14 mouse cellular contexts compared by ENCODE assay signal in the genomic region with DNA sequence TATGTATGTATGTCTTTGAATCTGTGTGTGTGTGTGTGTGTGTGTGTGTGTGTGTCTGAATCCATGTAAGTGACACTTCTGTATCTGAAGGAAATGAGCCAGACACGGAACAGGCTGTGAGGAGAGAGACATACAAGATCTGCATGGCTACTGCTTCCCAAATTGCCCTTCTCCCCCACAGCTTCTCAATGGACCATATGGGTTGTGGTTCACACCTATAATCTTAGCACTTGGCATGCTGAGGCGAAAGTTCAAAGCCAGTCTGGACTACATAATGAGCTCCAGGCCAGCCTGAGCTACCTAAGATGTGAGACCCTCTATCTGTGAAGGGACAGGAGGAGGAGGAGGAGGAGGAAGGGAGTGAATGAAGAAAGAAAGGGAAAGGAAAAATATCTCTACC. TPM values are rescaled to one million over a fixed set of nuclear protein-coding genes. Genes with fewer than 3 reads are reported as not detected.
A peak's percentile ranks its signal among the peaks of the same experiment; 100 is the strongest.
DNase-seq lines count a peak whose midpoint lies in the region; ATAC-seq and TF ChIP-seq lines count a peak whose summit lies in the region.
"Had no signal": no experiment of that assay in that cellular context is flagged by ENCODE, and none has a peak within 500 bp of the region (broad histone marks: within the 10 kb centered on the region; RNA-seq: fewer than 3 reads in every experiment).

No protein-coding gene starts in this region.

- DNase-seq in forebrain, embryonic 14.5 days (ENCODE audit: low spot score): peak; percentile 67
- no peak for DNase-seq in forebrain, embryonic 11.5 days (ENCODE audit: low spot score)
- DNase-seq in midbrain, postnatal 0 days (ENCODE audit: low spot score): peak; percentile 14
- DNase-seq in liver: no peak

- H3K9ac ChIP-seq in forebrain, embryonic 14.5 days (ENCODE audit: low read length): no peak overlapping the region
- H3K9ac ChIP-seq in forebrain, embryonic 11.5 days (ENCODE audit: low read length): no peak overlapping the region
- H3K9ac ChIP-seq in midbrain, postnatal 0 days (replicated peaks; ENCODE audit: low read length, poor library complexity, severe bottlenecking): no peak overlapping the region
- H3K9ac ChIP-seq in midbrain, embryonic 15.5 days: no peak overlapping the region
- H3K9ac ChIP-seq in forebrain, embryonic 16.5 days (replicated peaks; ENCODE audit: low read depth, low read length): no peak overlapping the region
- no peak overlapping the region for H3K9ac ChIP-seq in intestine, embryonic 15.5 days
- H3K9ac ChIP-seq: embryonic facial prominence, embryonic 12.5 days; embryonic facial prominence, embryonic 15.5 days; hindbrain, embryonic 13.5 days had no signal

- no peaks in the 10 kb centered on the region for H3K9me3 ChIP-seq in forebrain, embryonic 14.5 days (replicated peaks; ENCODE audit: control insufficient read depth, low read length)
- no peaks in the 10 kb centered on the region for H3K9me3 ChIP-seq in forebrain, embryonic 11.5 days (ENCODE audit: control insufficient read depth, low read length)
- H3K9me3 ChIP-seq in midbrain, postnatal 0 days (ENCODE audit: low read length): no peaks in the 10 kb centered on the region
- no peaks in the 10 kb centered on the region for H3K9me3 ChIP-seq in midbrain, embryonic 15.5 days
- H3K9me3 ChIP-seq in forebrain, embryonic 16.5 days (ENCODE audit: control insufficient read depth, low read length): peaks cover 2% of the 10 kb centered on the region; the same call in 1 of the 2 replicates
- H3K9me3 ChIP-seq in intestine, embryonic 15.5 days: no peaks in the 10 kb centered on the region
- H3K9me3 ChIP-seq: embryonic facial prominence, embryonic 12.5 days; embryonic facial prominence, embryonic 15.5 days; heart, embryonic 10.5 days; hindbrain, embryonic 13.5 days had no signal

- peak; percentile 75 for ATAC-seq in forebrain, embryonic 14.5 days
- ATAC-seq in forebrain, embryonic 11.5 days (replicated peaks; ENCODE audit: low FRiP score): no peak
- no peak for ATAC-seq in midbrain, postnatal 0 days (ENCODE audit: low FRiP score)
- no peak for ATAC-seq in midbrain, embryonic 15.5 days (replicated peaks)
- peak; percentile 61 for ATAC-seq in forebrain, embryonic 16.5 days
- ATAC-seq in intestine, embryonic 15.5 days: no peak
- ATAC-seq: hindbrain, embryonic 16.5 days; intestine, postnatal 0 days had no signal

- H3K27me3 ChIP-seq in forebrain, embryonic 14.5 days (replicated peaks; ENCODE audit: control insufficient read depth, insufficient read depth, low read length): no peaks in the 10 kb centered on the region
- no peaks in the 10 kb centered on the region for H3K27me3 ChIP-seq in forebrain, embryonic 11.5 days (ENCODE audit: control insufficient read depth, insufficient read depth, low read length)
- H3K27me3 ChIP-seq in midbrain, postnatal 0 days (ENCODE audit: insufficient read depth, low read length): 0 out of 2 replicates have a peak, but pooled peaks cover 2% of the 10 kb centered on the region
- no peaks in the 10 kb centered on the region for H3K27me3 ChIP-seq in midbrain, embryonic 15.5 days (replicated peaks)
- no peaks in the 10 kb centered on the region for H3K27me3 ChIP-seq in forebrain, embryonic 16.5 days (replicated peaks; ENCODE audit: control insufficient read depth, insufficient read depth, low read length)
- no peaks in the 10 kb centered on the region for H3K27me3 ChIP-seq in intestine, embryonic 15.5 days (replicated peaks)

- no peak overlapping the region for H3K4me3 ChIP-seq in forebrain, embryonic 14.5 days (ENCODE audit: low read depth, low read length)
- no peak overlapping the region for H3K4me3 ChIP-seq in forebrain, embryonic 11.5 days (ENCODE audit: low read depth, low read length)
- H3K4me3 ChIP-seq in midbrain, postnatal 0 days (ENCODE audit: low read depth, low read length): no peak overlapping the region
- H3K4me3 ChIP-seq in midbrain, embryonic 15.5 days: no peak overlapping the region
- no peak overlapping the region for H3K4me3 ChIP-seq in forebrain, embryonic 16.5 days (replicated peaks; ENCODE audit: low read length)
- no peak overlapping the region for H3K4me3 ChIP-seq in intestine, embryonic 15.5 days (replicated peaks)
- H3K4me3 ChIP-seq: embryonic facial prominence, embryonic 12.5 days; embryonic facial prominence, embryonic 15.5 days; heart, adult 2 months; heart, embryonic 10.5 days; hindbrain, embryonic 13.5 days had no signal

- H3K4me1 ChIP-seq in forebrain, embryonic 14.5 days (ENCODE audit: control insufficient read depth, insufficient read depth, low read length): no peaks in the 10 kb centered on the region
- H3K4me1 ChIP-seq in forebrain, embryonic 11.5 days (replicated peaks; ENCODE audit: control insufficient read depth, insufficient read depth, low read length): 0 out of 2 replicates have a peak, but pooled peaks cover 1% of the 10 kb centered on the region
- H3K4me1 ChIP-seq in midbrain, postnatal 0 days (ENCODE audit: insufficient read depth, low read length): no peaks in the 10 kb centered on the region
- H3K4me1 ChIP-seq in midbrain, embryonic 15.5 days: no peaks in the 10 kb centered on the region
- H3K4me1 ChIP-seq in forebrain, embryonic 16.5 days (replicated peaks; ENCODE audit: control insufficient read depth, insufficient read depth, low read length): peaks cover 14% of the 10 kb centered on the region
- no peaks in the 10 kb centered on the region for H3K4me1 ChIP-seq in intestine, embryonic 15.5 days (replicated peaks)
- H3K4me1 ChIP-seq: embryonic facial prominence, embryonic 12.5 days; embryonic facial prominence, embryonic 15.5 days; heart, embryonic 10.5 days; hindbrain, embryonic 13.5 days had no signal

- TF ChIP-seq CTCF in midbrain, postnatal 0 days (IDR thresholded peaks at IDR 0.05): no peak

- H3K27ac ChIP-seq in forebrain, embryonic 14.5 days (ENCODE audit: low read depth, low read length): peak overlapping the region; percentile 14; the same call in 1 of the 2 replicates
- no peak overlapping the region for H3K27ac ChIP-seq in forebrain, embryonic 11.5 days (ENCODE audit: low read depth, low read length)
- H3K27ac ChIP-seq in midbrain, postnatal 0 days (ENCODE audit: low read depth, low read length): no peak overlapping the region
- no peak overlapping the region for H3K27ac ChIP-seq in midbrain, embryonic 15.5 days
- peak overlapping the region; percentile 71 for H3K27ac ChIP-seq in forebrain, embryonic 16.5 days (ENCODE audit: low read length)
- no peak overlapping the region for H3K27ac ChIP-seq in intestine, embryonic 15.5 days
- H3K27ac ChIP-seq: embryonic facial prominence, embryonic 12.5 days; embryonic facial prominence, embryonic 15.5 days; heart, adult 2 months; heart, embryonic 10.5 days; hindbrain, embryonic 13.5 days had no signal

- 53% methylated on average over 2 of the region's 2 CpGs for WGBS in forebrain, embryonic 14.5 days
- WGBS in forebrain, embryonic 11.5 days: 77% methylated on average over 2 of the region's 2 CpGs
- WGBS in midbrain, postnatal 0 days: 83% methylated on average over 2 of the region's 2 CpGs
- WGBS in midbrain, embryonic 15.5 days: 81% methylated on average over 2 of the region's 2 CpGs
- WGBS in forebrain, embryonic 16.5 days: 55% methylated on average over 2 of the region's 2 CpGs
- whole genome bisulfite sequencing in intestine, embryonic 15.5 days: 82% methylated on average over 2 of the region's 2 CpGs

- no peaks in the 10 kb centered on the region for H3K36me3 ChIP-seq in forebrain, embryonic 14.5 days (ENCODE audit: control insufficient read depth, insufficient read depth, low read length)
- H3K36me3 ChIP-seq in forebrain, embryonic 11.5 days (ENCODE audit: control insufficient read depth, insufficient read depth, low read length): no peaks in the 10 kb centered on the region
- no peaks in the 10 kb centered on the region for H3K36me3 ChIP-seq in midbrain, postnatal 0 days (ENCODE audit: insufficient read depth, low read length)
- H3K36me3 ChIP-seq in midbrain, embryonic 15.5 days (replicated peaks): no peaks in the 10 kb centered on the region
- H3K36me3 ChIP-seq in forebrain, embryonic 16.5 days (ENCODE audit: control insufficient read depth, insufficient read depth): no peaks in the 10 kb centered on the region
- no peaks in the 10 kb centered on the region for H3K36me3 ChIP-seq in intestine, embryonic 15.5 days
- H3K36me3 ChIP-seq: embryonic facial prominence, embryonic 12.5 days; embryonic facial prominence, embryonic 15.5 days; heart, embryonic 10.5 days; hindbrain, embryonic 13.5 days had no signal

- no peak overlapping the region for H3K4me2 ChIP-seq in forebrain, embryonic 14.5 days (ENCODE audit: low read length)
- H3K4me2 ChIP-seq in forebrain, embryonic 11.5 days (ENCODE audit: low read depth, low read length, severe bottlenecking): no peak overlapping the region
- H3K4me2 ChIP-seq in midbrain, postnatal 0 days (ENCODE audit: low read depth, low read length, poor library complexity, severe bottlenecking): no peak overlapping the region
- no peak overlapping the region for H3K4me2 ChIP-seq in midbrain, embryonic 15.5 days
- H3K4me2 ChIP-seq in forebrain, embryonic 16.5 days (ENCODE audit: low read length): no peak overlapping the region
- H3K4me2 ChIP-seq in intestine, embryonic 15.5 days (replicated peaks): no peak overlapping the region
- H3K4me2 ChIP-seq: embryonic facial prominence, embryonic 15.5 days; hindbrain, embryonic 13.5 days had no signal

RNA-seq across cellular contexts. Expression of gene Fbxo21, which starts 44.3 kb away (rescaled TPM):
- 109 and 147 TPM in 2 replicates for polyA plus RNA-seq in forebrain, embryonic 14.5 days (2014; fragmentation: Nextera tagmentation; extraction: Ambion mirVana)
- polyA plus RNA-seq in forebrain, embryonic 11.5 days (2014; fragmentation: Nextera tagmentation; extraction: Ambion mirVana): 122 and 130 TPM in 2 replicates
- total RNA-seq in midbrain, postnatal 0 days (2014; rRNA removed): 203 and 212 TPM in 2 replicates
- polyA plus RNA-seq in midbrain, postnatal 0 days (2015; fragmentation: Nextera tagmentation; extraction: Ambion mirVana): 149 and 156 TPM in 2 replicates
- polyA plus RNA-seq in midbrain, embryonic 15.5 days (2015; fragmentation: Nextera tagmentation; extraction: Ambion mirVana): 179 and 183 TPM in 2 replicates
- polyA plus RNA-seq in forebrain, embryonic 16.5 days (2015; fragmentation: Nextera tagmentation; extraction: Ambion mirVana): 203 and 214 TPM in 2 replicates
- polyA plus RNA-seq in intestine, embryonic 15.5 days (2015; fragmentation: Nextera tagmentation; extraction: Ambion mirVana): 56.1 and 56.7 TPM in 2 replicates

Comparison
In these comparisons a context has a peak if more than half of its experiments do, and no peak if none do; other contexts are left out.
1. ATAC-seq: peak in forebrain, embryonic 14.5 days (single experiment) and forebrain, embryonic 16.5 days (single experiment); none in forebrain, embryonic 11.5 days (single experiment), midbrain, postnatal 0 days (single experiment), midbrain, embryonic 15.5 days (single experiment) and intestine, embryonic 15.5 days (single experiment).
2. DNase-seq: peak in forebrain, embryonic 14.5 days (single experiment) and midbrain, postnatal 0 days (single experiment); none in forebrain, embryonic 11.5 days (single experiment) and liver (single experiment).
3. H3K27ac ChIP-seq: peak in forebrain, embryonic 14.5 days (single experiment) and forebrain, embryonic 16.5 days (single experiment); none in forebrain, embryonic 11.5 days (single experiment), midbrain, postnatal 0 days (single experiment), midbrain, embryonic 15.5 days (single experiment) and intestine, embryonic 15.5 days (single experiment).